Mouse (Mus musculus) ES-Bruce4 (cell line): Measurements from ENCODE around the gene Vps37c. TPM values are rescaled to one million over a fixed set of nuclear protein-coding genes. Genes with fewer than 3 reads are reported as not detected.

Experiments used
- H3K27ac ChIP-seq: 2 replicates; pipeline ENCODE4 v1.5.1; 2012; ENCODE audit warnings: low read length, inconsistent platforms; ENCODE audit not compliant: insufficient read depth
- H3K27me3 ChIP-seq: 2 replicates; pipeline ENCODE4 v1.6.1; 2012; ENCODE audit warnings: mild to moderate bottlenecking, low read length, inconsistent platforms; ENCODE audit not compliant: control insufficient read depth, poor library complexity, insufficient read depth, severe bottlenecking
- H3K36me3 ChIP-seq: 2 replicates; pipeline ENCODE4 v1.6.1; 2012; ENCODE audit warnings: inconsistent platforms, mild to moderate bottlenecking, low read length, moderate library complexity; ENCODE audit not compliant: control insufficient read depth, poor library complexity, insufficient read depth, severe bottlenecking
- H3K4me1 ChIP-seq: one replicate; pipeline ENCODE4 v1.8.1; 2011; ENCODE audit warnings: low read length; ENCODE audit not compliant: control insufficient read depth, insufficient read depth
- H3K4me3 ChIP-seq: 2 replicates; pipeline ENCODE4 v1.5.1; 2011; ENCODE audit warnings: low read depth, mild to moderate bottlenecking, low read length
- H3K9ac ChIP-seq: 2 replicates; pipeline ENCODE4 v1.6.1; 2012; ENCODE audit warnings: low read depth, mild to moderate bottlenecking, inconsistent platforms; ENCODE audit not compliant: poor library complexity, severe bottlenecking
- H3K9me3 ChIP-seq: replicated peaks from 2 replicates; pipeline ENCODE4 v1.6.1; 2012; ENCODE audit warnings: mild to moderate bottlenecking, low read length, inconsistent platforms; ENCODE audit not compliant: control insufficient read depth, poor library complexity, insufficient read depth, severe bottlenecking
- CTCF ChIP-seq: IDR thresholded peaks from one replicate; pipeline ENCODE4 v1.8.1; 2011; ENCODE audit warnings: low read depth, low read length
- EP300 ChIP-seq: IDR thresholded peaks from 2 replicates; pipeline ENCODE4 v1.6.1; 2011; ENCODE audit warnings: low read depth, low read length; ENCODE audit not compliant: insufficient read depth
- POLR2A ChIP-seq: IDR thresholded peaks from one replicate; pipeline ENCODE4 v1.8.1; 2011; ENCODE audit warnings: low read length; ENCODE audit not compliant: insufficient read depth
- polyA plus RNA-seq: library from polyadenylated mRNA; stranded (reverse); fragments of >200 nt; gene quantifications from 2 replicates; pipeline ENCODE4 v1.2.4, GENCODE M21; 2011; ENCODE audit warnings: low read depth; ENCODE audit not compliant: missing spikeins, insufficient read depth, insufficient read length

Vps37c gene
- polyA plus RNA-seq, 1 experiment: 11.5 TPM

GRCm38 (mm10) chr19:10671319-10671718, 17.2 kb upstream of the Vps37c start:
- no peak overlapping the region for H3K4me3 ChIP-seq
- H3K9me3 ChIP-seq: no peaks in the 10 kb centered on the region
- H3K4me1 ChIP-seq: peaks cover 8% of the 10 kb centered on the region
- no peak for TF ChIP-seq CTCF
- TF ChIP-seq EP300: no peak
- TF ChIP-seq POLR2A: no peak
- no peak overlapping the region for H3K27ac ChIP-seq
- H3K27me3 ChIP-seq: no peaks in the 10 kb centered on the region
- no peak overlapping the region for H3K9ac ChIP-seq
- H3K36me3 ChIP-seq: no peaks in the 10 kb centered on the region

- no peak overlapping the region for H3K9ac ChIP-seq
- TF ChIP-seq POLR2A (no peak), EP300 (no peak), CTCF (no peak)
- H3K36me3 ChIP-seq: no peaks in the 10 kb centered on the region
- peaks cover 8% of the 10 kb centered on the region for H3K4me1 ChIP-seq
- H3K27me3 ChIP-seq: no peaks in the 10 kb centered on the region
- no peak overlapping the region for H3K27ac ChIP-seq
- no peak overlapping the region for H3K4me3 ChIP-seq
- no peaks in the 10 kb centered on the region for H3K9me3 ChIP-seq
Measured at GRCm38 (mm10) chr19:10671854-10672417, 16.6 kb upstream of the Vps37c start.

GRCm38 (mm10) chr19:10673275-10673674, 15.3 kb upstream of the Vps37c start:
- no peak for TF ChIP-seq EP300
- TF ChIP-seq CTCF: no peak
- no peak for TF ChIP-seq POLR2A
- no peak overlapping the region for H3K9ac ChIP-seq
- H3K9me3 ChIP-seq: no peaks in the 10 kb centered on the region
- no peaks in the 10 kb centered on the region for H3K27me3 ChIP-seq
- no peak overlapping the region for H3K27ac ChIP-seq
- no peaks in the 10 kb centered on the region for H3K36me3 ChIP-seq
- H3K4me3 ChIP-seq: no peak overlapping the region
- H3K4me1 ChIP-seq: peaks cover 12% of the 10 kb centered on the region

DNA sequence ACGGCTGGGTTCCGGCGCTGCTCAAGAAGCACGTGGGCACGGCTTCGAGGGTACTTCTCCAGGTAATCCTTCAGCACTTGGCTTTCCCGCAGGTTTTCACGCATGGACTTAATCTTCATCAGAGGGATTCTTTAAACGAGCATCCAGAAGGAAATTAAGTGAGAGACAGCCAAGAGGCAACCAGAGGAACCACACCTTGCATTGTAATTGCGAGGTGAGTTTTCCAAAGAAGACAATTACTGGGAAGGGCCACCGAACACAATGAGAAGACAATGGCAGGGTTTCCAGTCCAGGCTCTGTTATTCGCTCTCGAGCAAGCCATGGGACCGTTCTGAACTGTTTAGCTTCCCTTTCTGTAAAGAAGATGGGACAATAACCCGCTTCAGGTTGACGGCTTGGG, 11.9 kb upstream of the Vps37c start:
- Histone ChIP-seq H3K36me3 (no peaks in the 10 kb centered on the region), H3K4me1 (peaks cover 9% of the 10 kb centered on the region), H3K4me3 (no peak overlapping the region), H3K27me3 (no peaks in the 10 kb centered on the region), H3K27ac (peak overlapping the region; percentile 29), H3K9me3 (no peaks in the 10 kb centered on the region), H3K9ac (no peak overlapping the region)
- peak; percentile 83; the same call in 1 of the 2 replicates for TF ChIP-seq EP300
- TF ChIP-seq POLR2A: no peak

DNA sequence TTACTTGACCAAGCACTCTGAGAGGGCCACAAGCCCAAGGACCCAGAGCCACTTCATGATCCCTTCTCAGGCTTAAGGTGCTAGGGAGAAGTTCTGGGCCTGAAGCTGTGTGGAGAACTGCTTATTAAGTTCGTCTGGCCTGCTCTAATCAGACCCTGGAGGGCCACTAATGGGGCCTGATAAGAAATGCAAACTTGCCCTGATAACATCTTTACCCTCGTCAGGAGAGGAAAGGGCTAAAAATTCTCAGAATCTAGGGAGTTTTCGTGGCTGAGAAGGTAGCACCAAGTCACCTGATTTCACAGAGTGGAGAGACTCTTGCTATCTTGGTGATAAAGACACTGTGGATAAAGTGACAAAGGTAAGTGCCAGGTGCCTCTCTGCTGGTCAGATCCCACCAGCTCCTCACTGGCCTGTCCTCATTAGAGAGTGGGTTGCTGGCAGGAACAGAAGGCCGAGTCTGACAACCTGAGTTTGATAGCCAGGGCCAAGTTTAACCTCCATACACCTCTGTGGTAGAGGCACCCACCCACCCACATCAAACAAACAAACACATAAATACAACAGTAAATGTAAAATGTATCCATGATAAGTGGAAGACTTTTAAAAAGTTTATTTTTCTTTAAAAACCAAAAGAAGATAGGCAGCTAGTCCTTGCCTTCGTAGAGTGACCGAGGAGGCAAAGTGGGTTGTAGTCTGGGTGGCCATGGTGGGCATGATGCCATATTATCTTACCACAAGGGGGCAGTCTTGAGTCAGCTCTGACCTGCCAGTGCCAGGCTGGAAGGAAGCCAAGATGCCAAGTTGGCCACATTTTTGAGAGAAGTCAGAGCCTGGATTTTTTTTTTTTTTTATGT, 10.4 kb upstream of the Vps37c start, which contains the start of gene Pga5:
Gene Pga5, minus strand, starts transcription at position 157 of the 857 bp plus-strand sequence.
- no peaks in the 10 kb centered on the region for H3K36me3 ChIP-seq
- H3K4me1 ChIP-seq: peaks cover 7% of the 10 kb centered on the region
- no peak within 1 kb of the TSS for H3K4me3 ChIP-seq
- no peak within 1 kb of the TSS for H3K9ac ChIP-seq
- H3K27me3 ChIP-seq: no peaks in the 10 kb centered on the region
- H3K9me3 ChIP-seq: no peaks in the 10 kb centered on the region
- TF ChIP-seq POLR2A: no peak
- TF ChIP-seq CTCF: peak; percentile 95
- no peak within 1 kb of the TSS for H3K27ac ChIP-seq

DNA sequence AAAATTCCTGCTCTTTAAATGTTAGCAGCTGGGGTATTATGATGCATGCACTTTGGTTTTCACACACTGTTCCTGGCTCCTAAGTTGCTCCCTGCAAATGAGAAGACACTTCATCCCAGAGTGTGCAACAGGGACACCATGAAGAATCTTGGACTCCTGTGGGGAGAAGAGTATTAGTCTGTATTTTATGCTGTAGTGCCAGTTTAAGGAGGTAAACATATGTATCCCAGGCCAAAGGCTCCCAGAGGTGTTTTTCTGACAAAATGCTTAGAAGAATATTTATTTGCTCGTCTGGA, 9.8 kb upstream of the Vps37c start:
- H3K27me3 ChIP-seq: no peaks in the 10 kb centered on the region
- no peaks in the 10 kb centered on the region for H3K36me3 ChIP-seq
- TF ChIP-seq CTCF (no peak), POLR2A (no peak), EP300 (no peak)
- H3K9me3 ChIP-seq: no peaks in the 10 kb centered on the region
- H3K4me1 ChIP-seq: peaks cover 7% of the 10 kb centered on the region
- H3K27ac ChIP-seq: no peak overlapping the region
- H3K9ac ChIP-seq: no peak overlapping the region
- H3K4me3 ChIP-seq: no peak overlapping the region
